Mouse (Mus musculus): ENCODE results near the gene Nfyc.

Nfyc gene

GRCm38 (mm10) chr4:120831472-120831871, at the start of gene Nfyc:
TSS of gene Nfyc (minus strand) at chr4:120831572.
- no peak for DNase-seq

- DNase-seq: peak in 1 of 2 experiments; percentile 26
Measured at GRCm38 (mm10) chr4:120880731-120881432, 49.5 kb upstream of the Nfyc start.

GRCm38 (mm10) chr4:120879386-120879785, 48.0 kb upstream of the Nfyc start:
- no peak for DNase-seq

- DNase-seq: no peak
Measured at GRCm38 (mm10) chr4:120878728-120879127, 47.4 kb upstream of the Nfyc start.

GRCm38 (mm10) chr4:120875961-120876360, 44.6 kb upstream of the Nfyc start:
- DNase-seq: no peak

- no peak for DNase-seq
Measured at GRCm38 (mm10) chr4:120870262-120870748, 38.9 kb upstream of the Nfyc start.

GRCm38 (mm10) chr4:120868988-120869387, 37.6 kb upstream of the Nfyc start:
- DNase-seq: no peak

GRCm38 (mm10) chr4:120868246-120868645, 36.9 kb upstream of the Nfyc start:
- no peak for DNase-seq

- peak; percentile 83 to 84 for DNase-seq
Measured at GRCm38 (mm10) chr4:120866211-120866610, 34.8 kb upstream of the Nfyc start.

GRCm38 (mm10) chr4:120859865-120860264, 28.5 kb upstream of the Nfyc start:
- no peak for DNase-seq

- no peak for DNase-seq
Measured at GRCm38 (mm10) chr4:120856376-120856775, 25.0 kb upstream of the Nfyc start.

- no peak for DNase-seq
Measured at GRCm38 (mm10) chr4:120855360-120856060, 24.1 kb upstream of the Nfyc start.

- peak; percentile 69 to 78 for DNase-seq
Measured at GRCm38 (mm10) chr4:120854588-120855319, 23.4 kb upstream of the Nfyc start, which contains the start of gene Rims3. TSS of gene Rims3 (plus strand) at chr4:120854816.

GRCm38 (mm10) chr4:120850946-120851345, 19.6 kb upstream of the Nfyc start:
- DNase-seq: peak; percentile 79 to 82

GRCm38 (mm10) chr4:120849451-120849850, 18.1 kb upstream of the Nfyc start:
- no peak for DNase-seq

- DNase-seq: no peak
Measured at GRCm38 (mm10) chr4:120848909-120849308, 17.5 kb upstream of the Nfyc start.

GRCm38 (mm10) chr4:120845098-120845497, 13.7 kb upstream of the Nfyc start:
- DNase-seq: no peak

GRCm38 (mm10) chr4:120844423-120845082, 13.2 kb upstream of the Nfyc start:
- DNase-seq: no peak

- no peak for DNase-seq
Measured at GRCm38 (mm10) chr4:120841342-120841741, 10.0 kb upstream of the Nfyc start.

GRCm38 (mm10) chr4:120830767-120831166, 605 bp downstream of the Nfyc start:
- DNase-seq: no peak

- DNase-seq: no peak
Measured at GRCm38 (mm10) chr4:120826418-120826817, 5.0 kb downstream of the Nfyc start.

- DNase-seq: peak; percentile 99 to 100
Measured at GRCm38 (mm10) chr4:120825577-120826326, 5.6 kb downstream of the Nfyc start.

All from kidney, postnatal 4 days (tissue).